Mouse (Mus musculus): ENCODE results near the gene Gdf9. TPM values are rescaled to one million over a fixed set of nuclear protein-coding genes. Genes with fewer than 3 reads are reported as not detected.
"Not testable (repeated sequence)": the region's sequence is repeated elsewhere in the genome, so short reads cannot be mapped to it uniquely, and the experiment has no call there.

Gdf9 gene
- polyA plus RNA-seq, 1 experiment: 1.2 TPM

DNA sequence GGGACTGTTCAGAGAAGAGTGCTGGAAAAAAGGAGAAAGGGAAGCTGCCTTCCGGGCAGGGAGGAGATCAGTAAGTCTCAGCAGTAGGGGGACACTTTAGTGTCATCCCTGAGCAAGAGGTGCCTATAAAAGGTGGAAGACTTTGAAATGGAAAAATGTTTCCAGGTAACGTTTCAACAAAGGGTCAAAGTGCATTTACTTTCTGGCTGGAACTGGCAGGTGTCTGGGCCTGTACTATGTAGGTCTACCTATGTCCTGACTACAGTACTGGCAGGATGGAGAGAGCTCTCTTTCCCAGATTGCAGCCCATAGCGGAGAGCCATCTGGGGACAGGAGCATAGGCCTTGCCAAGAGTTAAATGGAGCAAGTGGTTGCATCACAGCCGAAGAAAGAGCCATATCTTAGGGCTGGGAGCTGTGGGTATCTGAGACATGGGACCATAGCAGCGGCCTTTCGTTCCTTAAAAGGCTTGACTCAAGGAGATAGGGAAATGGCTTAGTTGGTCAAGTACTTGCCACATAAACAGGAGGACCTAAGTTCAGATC is 5.0 kb upstream of the Gdf9 start:
- Histone ChIP-seq H3K4me3 (ENCODE audit: insufficient read depth, low read length) (no peak overlapping the region), H3K4me1 (ENCODE audit: control insufficient read depth, insufficient read depth, low read length) (peaks cover 4% of the 10 kb centered on the region; the same call in 1 of the 2 replicates), H3K27ac (ENCODE audit: insufficient read depth, low read length) (no peak overlapping the region)
- TF ChIP-seq CTCF (IDR thresholded peaks at IDR 0.05; ENCODE audit: borderline replicate concordance, insufficient read depth, low read length): no peak
- no peak for TF ChIP-seq POLR2A (IDR thresholded peaks at IDR 0.05; ENCODE audit: low read depth, low read length)

DNA sequence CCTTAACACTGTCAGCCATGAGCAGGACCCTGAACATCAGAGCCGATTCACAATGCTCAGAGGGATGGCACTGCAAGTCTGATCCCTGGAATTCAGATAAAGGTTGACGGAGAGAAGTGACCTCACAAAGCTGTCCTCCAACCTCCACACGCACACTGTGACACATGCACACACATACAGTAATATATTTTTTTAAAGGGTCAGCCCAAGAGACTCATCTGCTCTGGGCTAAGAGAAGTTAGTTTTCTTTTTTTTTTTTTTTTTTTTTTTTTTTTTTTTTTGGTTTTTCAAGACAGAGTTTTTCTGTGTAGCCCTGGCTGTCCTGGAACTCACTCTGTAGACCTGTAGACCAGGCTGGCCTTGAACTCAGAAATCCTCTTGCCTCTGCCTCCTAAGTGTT is 3.9 kb upstream of the Gdf9 start:
- H3K4me1 ChIP-seq (ENCODE audit: control insufficient read depth, insufficient read depth, low read length); H3K4me3 ChIP-seq (ENCODE audit: insufficient read depth, low read length); H3K27ac ChIP-seq (ENCODE audit: insufficient read depth, low read length): not testable (repeated sequence)

DNA sequence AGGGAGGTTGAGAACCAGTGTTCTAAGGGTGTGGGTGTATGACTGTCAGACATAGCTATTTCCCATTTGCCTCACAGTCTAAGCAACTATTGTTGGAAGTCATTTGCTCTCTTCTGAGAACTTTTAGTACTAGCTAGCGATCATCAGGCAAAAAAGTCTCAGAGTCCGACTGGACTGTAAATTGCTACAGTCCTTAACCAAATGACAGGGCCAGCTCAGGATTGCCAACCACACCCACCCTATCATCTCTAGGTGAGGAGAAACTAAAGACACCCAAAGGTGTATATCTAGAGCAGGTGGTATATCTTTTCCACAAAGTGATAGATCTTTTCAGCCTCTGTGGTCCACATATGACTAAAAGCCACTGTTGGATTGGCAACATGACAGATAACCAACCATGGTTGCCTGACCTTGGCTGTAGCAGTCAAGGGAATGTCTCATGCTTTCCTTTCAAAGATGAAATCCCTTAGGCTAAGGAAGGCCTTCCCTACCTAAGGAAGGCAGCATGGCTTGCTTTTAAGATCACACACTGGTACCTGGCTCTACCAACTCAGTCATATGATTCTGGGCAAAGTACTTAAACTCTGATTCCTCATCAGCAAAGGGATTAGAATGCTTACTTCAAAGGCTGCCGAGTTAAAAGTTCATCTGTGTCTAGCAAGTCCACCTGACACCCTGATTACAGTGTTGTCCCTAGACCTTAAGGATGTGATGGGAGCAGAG is 2.7 kb upstream of the Gdf9 start:
- no peak overlapping the region for H3K27ac ChIP-seq (ENCODE audit: insufficient read depth, low read length)
- no peak overlapping the region for H3K4me3 ChIP-seq (ENCODE audit: insufficient read depth, low read length)
- no peak for TF ChIP-seq CTCF (IDR thresholded peaks at IDR 0.05; ENCODE audit: borderline replicate concordance, insufficient read depth, low read length)
- TF ChIP-seq POLR2A (IDR thresholded peaks at IDR 0.05; ENCODE audit: low read depth, low read length): 0 out of 2 replicates have a peak, but pooled peaks have one; percentile 3
- peaks cover 4% of the 10 kb centered on the region; the same call in 1 of the 2 replicates for H3K4me1 ChIP-seq (ENCODE audit: control insufficient read depth, insufficient read depth, low read length)

DNA sequence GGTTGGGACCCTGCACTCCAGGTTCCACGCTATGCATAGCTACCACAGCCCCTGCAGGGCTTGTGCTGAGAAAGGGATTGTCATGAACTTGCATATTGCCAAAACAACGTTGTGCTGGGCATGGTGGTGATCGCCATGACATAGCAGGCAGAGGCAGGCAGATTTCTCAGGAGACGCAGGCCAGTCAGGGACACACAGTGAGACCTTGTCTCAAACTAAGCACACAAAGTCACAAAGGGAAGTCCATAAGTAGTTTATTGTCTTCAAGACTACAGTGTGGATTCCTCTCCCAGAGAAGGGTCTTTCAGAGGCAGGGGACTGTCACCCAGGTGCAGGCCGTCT is 2.1 kb upstream of the Gdf9 start:
- Histone ChIP-seq H3K27ac (ENCODE audit: insufficient read depth, low read length) (no peak overlapping the region), H3K4me3 (ENCODE audit: insufficient read depth, low read length) (no peak overlapping the region), H3K4me1 (ENCODE audit: control insufficient read depth, insufficient read depth, low read length) (peaks cover 4% of the 10 kb centered on the region; the same call in 1 of the 2 replicates)
- TF ChIP-seq POLR2A (IDR thresholded peaks at IDR 0.05; ENCODE audit: low read depth, low read length) (0 out of 2 replicates have a peak, but pooled peaks have one; percentile 7), CTCF (IDR thresholded peaks at IDR 0.05; ENCODE audit: borderline replicate concordance, insufficient read depth, low read length) (no peak)

DNA sequence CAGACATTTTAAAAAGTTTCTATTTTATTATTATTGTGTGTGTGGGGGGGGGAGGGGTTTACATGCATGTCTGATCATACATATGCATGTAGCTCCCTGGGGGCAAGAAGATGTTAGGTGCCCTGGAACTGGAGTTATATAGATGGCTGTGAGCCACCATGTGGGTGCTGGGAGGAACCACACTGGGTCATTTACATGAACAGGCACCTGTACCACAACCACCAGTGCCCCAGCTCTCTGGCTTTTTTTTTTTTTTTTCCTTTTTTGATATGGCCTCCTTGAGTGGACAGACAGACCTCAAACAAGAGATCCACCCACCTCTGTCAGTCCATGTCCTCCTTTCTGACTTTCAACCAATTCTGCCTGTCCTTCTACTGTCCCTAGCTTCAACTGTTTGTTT is 1.6 kb upstream of the Gdf9 start:
- H3K4me3 ChIP-seq (ENCODE audit: insufficient read depth, low read length): peak overlapping the region; percentile 78
- peaks cover 4% of the 10 kb centered on the region; the same call in 1 of the 2 replicates for H3K4me1 ChIP-seq (ENCODE audit: control insufficient read depth, insufficient read depth, low read length)
- H3K27ac ChIP-seq (ENCODE audit: insufficient read depth, low read length): no peak overlapping the region
- TF ChIP-seq POLR2A (IDR thresholded peaks at IDR 0.05; ENCODE audit: low read depth, low read length): no peak
- no peak for TF ChIP-seq CTCF (IDR thresholded peaks at IDR 0.05; ENCODE audit: borderline replicate concordance, insufficient read depth, low read length)

DNA sequence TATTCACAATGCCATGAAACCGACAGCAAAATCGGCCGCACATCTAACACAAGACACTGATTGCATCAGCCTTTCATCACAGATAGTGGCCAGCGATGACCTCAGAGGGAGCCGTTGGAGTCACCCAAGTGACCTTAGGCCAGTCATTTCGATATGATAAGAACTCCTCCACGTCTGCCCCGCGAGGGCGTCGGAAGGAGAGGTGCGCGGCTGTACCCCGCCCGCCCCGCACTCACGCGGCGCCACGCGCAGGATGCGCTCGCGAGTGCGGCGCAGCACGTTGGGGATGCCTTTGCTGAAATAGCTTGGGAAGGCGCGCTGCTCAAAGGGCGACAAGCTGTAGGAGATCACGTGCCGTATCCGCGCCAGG is 538 bp upstream of the Gdf9 start:
- H3K4me3 ChIP-seq (ENCODE audit: insufficient read depth, low read length): peak overlapping the region; percentile 78
- peaks cover 4% of the 10 kb centered on the region; the same call in 1 of the 2 replicates for H3K4me1 ChIP-seq (ENCODE audit: control insufficient read depth, insufficient read depth, low read length)
- no peak for TF ChIP-seq CTCF (IDR thresholded peaks at IDR 0.05; ENCODE audit: borderline replicate concordance, insufficient read depth, low read length)
- 0 out of 2 replicates have a peak, but pooled peaks have one; percentile 26 for TF ChIP-seq POLR2A (IDR thresholded peaks at IDR 0.05; ENCODE audit: low read depth, low read length)
- peak overlapping the region; percentile 53 for H3K27ac ChIP-seq (ENCODE audit: insufficient read depth, low read length)

DNA sequence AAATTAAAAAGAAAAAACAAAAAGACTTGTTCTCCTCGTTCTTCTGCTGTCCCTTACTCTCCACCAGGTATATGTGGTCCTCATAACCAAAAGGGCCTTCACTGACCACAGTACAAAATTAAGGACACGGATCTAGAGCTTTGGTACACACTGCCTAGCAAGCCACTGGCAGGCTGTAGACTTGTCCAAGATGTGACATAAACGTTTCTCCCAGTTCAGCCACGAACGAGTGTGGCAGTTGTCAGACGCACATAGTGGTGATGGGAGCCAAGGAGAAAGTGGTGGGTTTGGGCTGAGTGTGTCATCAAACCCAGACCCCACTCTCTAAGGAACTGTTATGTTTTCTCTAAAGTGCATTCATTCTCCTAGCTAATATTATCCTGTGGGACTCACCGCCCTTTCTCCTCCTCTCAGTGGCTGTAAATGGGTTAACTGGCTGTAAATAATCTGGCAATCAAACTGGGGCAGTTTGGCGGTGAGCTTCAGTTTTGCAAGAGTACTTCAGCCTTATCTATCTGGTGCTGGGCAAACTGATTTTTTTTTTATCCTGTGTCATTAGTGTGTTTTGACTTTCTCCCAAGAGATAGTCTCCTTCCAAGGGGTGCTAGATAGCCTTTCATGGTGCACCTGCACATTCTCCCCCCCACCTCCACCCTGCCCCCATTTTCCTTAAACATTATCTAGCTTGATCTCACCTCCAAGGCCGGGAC is 679 bp downstream of the Gdf9 start:
- Histone ChIP-seq H3K4me1 (ENCODE audit: control insufficient read depth, insufficient read depth, low read length) (peaks cover 4% of the 10 kb centered on the region; the same call in 1 of the 2 replicates), H3K27ac (ENCODE audit: insufficient read depth, low read length) (peak overlapping the region; percentile 12; the same call in 1 of the 2 replicates), H3K4me3 (ENCODE audit: insufficient read depth, low read length) (peak overlapping the region; percentile 33)
- no peak for TF ChIP-seq CTCF (IDR thresholded peaks at IDR 0.05; ENCODE audit: borderline replicate concordance, insufficient read depth, low read length)
- TF ChIP-seq POLR2A (IDR thresholded peaks at IDR 0.05; ENCODE audit: low read depth, low read length): no peak

DNA sequence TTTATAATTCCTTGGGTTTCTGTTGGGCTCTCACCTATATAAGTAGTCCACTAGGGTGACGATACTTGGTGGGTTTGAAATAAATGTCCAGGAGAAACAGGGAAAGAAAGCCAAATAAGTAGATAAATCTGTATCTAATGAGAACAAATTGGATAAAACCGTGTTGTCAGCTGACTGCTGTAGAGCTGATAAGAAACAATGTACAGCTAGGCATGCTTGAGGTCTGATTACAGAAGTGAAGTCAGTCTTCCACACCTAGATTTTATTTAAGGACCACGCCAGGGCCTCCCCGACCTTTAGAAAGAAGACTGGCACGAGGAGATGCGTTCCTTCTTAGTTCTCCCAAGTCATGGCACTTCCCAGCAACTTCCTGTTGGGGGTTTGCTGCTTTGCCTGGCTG is 2.2 kb downstream of the Gdf9 start:
- TF ChIP-seq CTCF (IDR thresholded peaks at IDR 0.05; ENCODE audit: borderline replicate concordance, insufficient read depth, low read length): no peak
- no peak for TF ChIP-seq POLR2A (IDR thresholded peaks at IDR 0.05; ENCODE audit: low read depth, low read length)
- peaks cover 4% of the 10 kb centered on the region; the same call in 1 of the 2 replicates for H3K4me1 ChIP-seq (ENCODE audit: control insufficient read depth, insufficient read depth, low read length)
- H3K27ac ChIP-seq (ENCODE audit: insufficient read depth, low read length): no peak overlapping the region
- H3K4me3 ChIP-seq (ENCODE audit: insufficient read depth, low read length): no peak overlapping the region

DNA sequence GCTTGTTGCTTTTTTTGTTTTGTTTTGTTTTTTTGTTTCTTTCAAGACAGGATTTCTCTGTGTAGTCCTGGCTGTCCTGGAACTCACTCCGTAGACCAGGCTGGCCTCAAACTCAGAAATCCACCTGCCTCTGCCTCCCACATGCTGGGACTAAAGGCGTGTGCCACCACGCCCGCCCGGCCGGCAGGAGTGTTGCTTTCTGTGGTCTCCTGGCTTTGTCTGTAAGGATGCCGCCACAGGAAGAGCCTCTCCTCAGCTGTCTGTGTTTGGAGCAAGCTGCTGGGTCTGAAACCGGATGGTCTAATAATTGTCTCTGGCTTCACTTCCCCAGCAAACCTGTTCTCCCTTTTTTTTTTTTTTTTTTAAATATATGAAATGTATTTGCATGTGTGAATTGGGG is 4.7 kb downstream of the Gdf9 start:
- H3K4me1 ChIP-seq (ENCODE audit: control insufficient read depth, insufficient read depth, low read length): no peaks in the 10 kb centered on the region
- no peak overlapping the region for H3K27ac ChIP-seq (ENCODE audit: insufficient read depth, low read length)
- TF ChIP-seq CTCF (IDR thresholded peaks at IDR 0.05; ENCODE audit: borderline replicate concordance, insufficient read depth, low read length) (no peak), POLR2A (IDR thresholded peaks at IDR 0.05; ENCODE audit: low read depth, low read length) (no peak)
- no peak overlapping the region for H3K4me3 ChIP-seq (ENCODE audit: insufficient read depth, low read length)

DNA sequence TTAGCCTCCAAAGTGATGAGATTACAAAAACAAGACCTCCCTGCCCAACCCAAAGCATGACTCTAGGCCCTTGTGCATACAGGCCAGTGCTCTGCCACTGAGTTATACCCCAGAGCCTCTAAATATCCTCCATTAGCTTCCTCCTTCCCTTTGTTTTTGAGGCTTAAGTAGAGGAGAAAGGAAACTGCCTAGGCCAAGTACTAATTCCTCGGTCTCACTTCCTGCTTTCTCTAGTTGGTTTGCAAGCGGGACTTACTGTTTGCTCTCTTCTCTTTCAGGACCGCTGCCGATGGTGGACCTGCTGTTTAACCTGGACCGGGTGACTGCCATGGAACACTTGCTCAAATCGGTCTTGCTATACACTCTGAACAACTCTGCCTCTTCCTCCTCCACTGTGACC is 5.5 kb downstream of the Gdf9 start:
- no peak overlapping the region for H3K4me3 ChIP-seq (ENCODE audit: insufficient read depth, low read length)
- TF ChIP-seq POLR2A (IDR thresholded peaks at IDR 0.05; ENCODE audit: low read depth, low read length): no peak
- no peak overlapping the region for H3K27ac ChIP-seq (ENCODE audit: insufficient read depth, low read length)
- H3K4me1 ChIP-seq (ENCODE audit: control insufficient read depth, insufficient read depth, low read length): no peaks in the 10 kb centered on the region

All from embryonic fibroblast, embryonic 13.5 days (primary cell).